Mouse (Mus musculus): ENCODE results near the gene Zpbp2. TPM values are rescaled to one million over a fixed set of nuclear protein-coding genes. Genes with fewer than 3 reads are reported as not detected.

Zpbp2 gene
- total and polyA plus RNA-seq, 3 experiments: 0.12 to 0.58 TPM; not detected in 1

GRCm38 (mm10) chr11:98543414-98543813, 7.5 kb upstream of the Zpbp2 start:
- H3K9me3 ChIP-seq (replicated peaks; ENCODE audit: insufficient read depth, low read length): no peaks in the 10 kb centered on the region
- H3K4me1 ChIP-seq (ENCODE audit: control insufficient read depth in 1 of 2, insufficient read depth in 2 of 2, low read length in 2 of 2): no peaks in the 10 kb centered on the region
- no peak for DNase-seq (ENCODE audit: low read depth, low spot score)
- no peaks in the 10 kb centered on the region for H3K79me2 ChIP-seq (ENCODE audit: control insufficient read depth, insufficient read depth, low read length, poor library complexity)
- H3K4me3 ChIP-seq (ENCODE audit: control insufficient read depth in 1 of 2, insufficient read depth in 1 of 2, low read depth in 2 of 2, low read length in 2 of 2): no peak overlapping the region
- TF ChIP-seq POLR2AphosphoS2 (IDR thresholded peaks at IDR 0.05; ENCODE audit: low read length): no peak
- TF ChIP-seq NRF1 (IDR thresholded peaks at IDR 0.05; ENCODE audit: insufficient read depth, low read depth, low read length, poor library complexity, severe bottlenecking): no peak
- TF ChIP-seq USF2 (IDR thresholded peaks at IDR 0.05; ENCODE audit: borderline replicate concordance in 1 of 2, insufficient read depth in 1 of 2, low read depth in 1 of 2, low read length in 2 of 2): no peak
- TF ChIP-seq CHD2 (IDR thresholded peaks at IDR 0.05; ENCODE audit: low read length): no peak
- no peak for TF ChIP-seq MAFK (IDR thresholded peaks at IDR 0.05; ENCODE audit: borderline replicate concordance, low read depth, low read length)
- TF ChIP-seq TCF12 (IDR thresholded peaks at IDR 0.05; ENCODE audit: low read depth, low read length): no peak
- no peak for TF ChIP-seq ZC3H11A (IDR thresholded peaks at IDR 0.05; ENCODE audit: low read depth, low read length)
- TF ChIP-seq UBTF (IDR thresholded peaks at IDR 0.05; ENCODE audit: borderline replicate concordance, insufficient read depth, low read depth, low read length): no peak
- TF ChIP-seq MXI1 (IDR thresholded peaks at IDR 0.05; ENCODE audit: low read depth, low read length): no peak
- no peak for TF ChIP-seq MAZ (IDR thresholded peaks at IDR 0.05; ENCODE audit: low read depth, low read length)
- TF ChIP-seq CHD1 (IDR thresholded peaks at IDR 0.05; ENCODE audit: low read depth, low read length): no peak
- no peak for TF ChIP-seq MAX (IDR thresholded peaks at IDR 0.05; ENCODE audit: low read length)
- no peak overlapping the region for H3K9ac ChIP-seq (ENCODE audit: control insufficient read depth, low read depth, low read length, poor library complexity, severe bottlenecking)
- no peaks in the 10 kb centered on the region for H3K36me3 ChIP-seq (ENCODE audit: control insufficient read depth in 1 of 2, insufficient read depth in 2 of 2, low read length in 2 of 2)
- peaks cover 7 to 18% of the 10 kb centered on the region in 2 experiments for H3K27me3 ChIP-seq (ENCODE audit: control insufficient read depth in 1 of 2, insufficient read depth in 2 of 2, low read length in 2 of 2)
- no peak overlapping the region for H3K27ac ChIP-seq (ENCODE audit: control insufficient read depth, low read depth, low read length)

GRCm38 (mm10) chr11:98544890-98545677, 5.8 kb upstream of the Zpbp2 start:
- no peak overlapping the region for H3K27ac ChIP-seq (ENCODE audit: control insufficient read depth, low read depth, low read length)
- no peak overlapping the region for H3K4me3 ChIP-seq (ENCODE audit: control insufficient read depth in 1 of 2, insufficient read depth in 1 of 2, low read depth in 2 of 2, low read length in 2 of 2)
- no peak for TF ChIP-seq TBP (IDR thresholded peaks at IDR 0.05; ENCODE audit: low read depth, low read length)
- no peak for DNase-seq (ENCODE audit: low read depth, low spot score)
- H3K4me1 ChIP-seq (ENCODE audit: control insufficient read depth in 1 of 2, insufficient read depth in 2 of 2, low read length in 2 of 2): peaks cover 0 to under 1% of the 10 kb centered on the region in 2 experiments; a peak in 1 of 4 replicates
- H3K9ac ChIP-seq (ENCODE audit: control insufficient read depth, low read depth, low read length, poor library complexity, severe bottlenecking): no peak overlapping the region
- H3K79me2 ChIP-seq (ENCODE audit: control insufficient read depth, insufficient read depth, low read length, poor library complexity): no peaks in the 10 kb centered on the region
- H3K9me3 ChIP-seq (replicated peaks; ENCODE audit: insufficient read depth, low read length): no peaks in the 10 kb centered on the region
- peaks cover 4 to 15% of the 10 kb centered on the region in 2 experiments; a peak in 3 of 4 replicates for H3K27me3 ChIP-seq (ENCODE audit: control insufficient read depth in 1 of 2, insufficient read depth in 2 of 2, low read length in 2 of 2)
- H3K36me3 ChIP-seq (ENCODE audit: control insufficient read depth in 1 of 2, insufficient read depth in 2 of 2, low read length in 2 of 2): no peaks in the 10 kb centered on the region
